Mouse (Mus musculus) embryo, embryonic 9.5 days (tissue): ENCODE data around the gene Emd.
"Not testable (repeated sequence)": the region's sequence is repeated elsewhere in the genome, so short reads cannot be mapped to it uniquely, and the experiment has no call there.

Experiments used
- DNase-seq: peaks from one replicate; pipeline ENCODE4 v3.0.0-alpha.2; 2017; ENCODE audit errors: extremely low spot score

The Emd gene

DNA sequence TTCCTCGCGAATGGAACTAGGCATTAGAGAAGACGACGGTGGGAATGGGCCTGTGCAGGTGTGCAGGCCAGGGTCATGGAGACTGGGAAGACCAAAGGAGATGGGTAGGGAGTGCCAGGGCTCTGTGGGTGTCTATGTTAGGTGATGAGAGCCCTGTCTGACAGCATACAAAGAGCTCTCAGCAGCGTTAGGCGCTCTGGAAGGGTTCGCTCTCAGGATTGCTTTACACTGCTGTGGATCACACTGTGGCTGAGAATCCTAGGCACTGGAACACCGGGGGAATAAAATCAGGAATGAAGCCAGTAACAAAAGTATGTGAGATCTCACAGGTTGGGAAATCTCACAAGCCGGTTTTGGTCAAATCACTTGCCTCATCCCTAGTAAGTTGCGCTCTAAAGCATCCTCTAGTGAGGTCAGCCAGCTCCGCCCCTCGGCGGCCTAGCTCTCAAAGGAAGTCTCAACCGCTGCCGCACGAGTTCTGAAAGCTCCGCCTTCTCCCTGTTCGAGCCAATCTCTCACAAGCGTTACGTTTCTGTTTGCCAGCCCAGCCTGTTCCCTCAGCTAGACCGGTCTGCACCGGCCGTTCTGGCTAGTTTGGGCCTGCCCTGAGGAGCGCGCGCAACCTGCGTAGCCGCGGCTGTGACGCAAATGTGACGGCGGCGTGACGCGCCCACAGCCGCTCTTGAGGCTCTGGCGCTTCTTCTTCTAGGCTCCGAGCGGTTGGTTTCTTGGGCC, at the start of gene Emd:
Emd (plus strand) TSS at position 535 of the 735 bp plus-strand sequence.
- DNase-seq, result peak; percentile 82

DNA sequence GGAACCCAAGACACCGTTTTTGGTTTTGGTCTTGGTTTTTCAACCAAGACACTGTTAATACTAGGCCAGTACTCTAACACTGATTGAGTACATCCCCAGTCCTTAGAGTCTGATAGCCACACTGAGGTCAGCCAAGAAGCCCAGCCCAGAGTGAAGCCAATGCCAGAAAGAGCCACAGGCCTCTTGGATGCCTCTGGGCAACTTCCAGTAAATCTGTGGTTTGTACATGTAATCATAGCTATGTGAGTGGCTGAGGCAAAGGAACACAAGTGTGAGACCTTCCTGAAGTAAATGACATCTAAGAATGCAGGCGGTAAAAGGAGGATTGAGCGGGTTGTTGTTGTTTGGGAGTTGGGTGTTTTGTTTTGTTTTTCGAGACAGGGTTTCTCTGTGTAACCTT, 36.0 kb upstream of the Emd start:
- no peak for DNase-seq

DNA sequence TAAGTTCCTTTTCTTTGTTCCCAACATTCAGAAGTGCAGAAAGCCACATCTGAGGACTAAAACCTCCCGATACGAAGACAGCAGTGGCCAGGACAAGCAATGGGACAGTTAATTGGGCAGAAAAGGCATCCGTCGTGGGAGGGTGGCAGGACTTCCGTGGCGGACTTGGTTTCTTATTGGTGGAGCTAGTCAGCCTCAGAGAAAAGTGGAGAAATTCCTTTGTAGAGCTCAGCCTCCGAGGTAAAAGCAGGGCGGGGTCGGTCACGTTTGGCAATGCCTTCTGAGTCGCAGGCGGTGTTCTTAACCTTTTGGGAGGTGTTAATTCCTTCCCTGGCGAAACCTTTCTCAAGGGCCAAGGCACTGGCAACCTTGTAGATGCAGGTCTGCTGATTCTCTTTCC, 35.0 kb upstream of the Emd start:
- DNase-seq, result no peak

DNA sequence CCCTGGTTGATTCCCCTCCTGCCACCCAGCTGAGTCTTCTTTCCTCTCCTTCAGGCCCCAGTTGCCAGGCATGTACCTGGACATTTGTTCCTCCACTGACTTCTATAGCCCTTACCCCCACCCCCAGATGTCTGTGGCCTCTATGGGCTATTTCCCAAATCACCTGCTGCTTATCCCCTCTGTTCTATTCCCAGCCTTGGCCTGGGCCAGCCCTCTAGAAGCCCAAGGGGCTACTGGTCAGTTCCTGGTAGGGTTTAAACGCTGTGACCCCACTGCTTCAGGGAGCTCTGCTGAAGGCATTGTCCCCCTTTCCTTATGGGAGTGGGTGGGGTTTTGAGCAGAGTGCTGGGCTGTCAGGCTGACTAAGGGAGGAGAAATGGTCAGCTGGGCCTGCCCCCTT, 34.4 kb upstream of the Emd start:
- not testable (repeated sequence) for DNase-seq

DNA sequence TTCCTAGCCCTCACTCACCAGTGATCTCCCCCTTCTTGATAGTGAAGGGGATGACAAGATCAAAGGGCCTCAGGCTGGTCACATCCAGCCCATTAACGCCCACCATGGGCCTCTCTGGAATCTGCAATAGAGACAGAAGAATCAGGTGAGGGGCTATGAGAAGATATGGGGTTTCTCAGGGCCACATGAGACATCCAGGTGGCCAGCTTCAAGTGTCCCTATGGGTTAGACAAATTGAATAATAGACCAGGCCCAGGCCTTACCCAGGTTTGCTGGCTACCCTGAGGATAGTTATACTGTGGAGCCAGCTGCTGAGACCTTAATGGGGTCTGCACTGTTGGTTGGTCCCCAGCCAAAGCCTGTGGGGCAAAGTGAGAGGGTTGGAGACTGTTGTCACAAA, 24.4 kb upstream of the Emd start:
- no peak for DNase-seq

DNA sequence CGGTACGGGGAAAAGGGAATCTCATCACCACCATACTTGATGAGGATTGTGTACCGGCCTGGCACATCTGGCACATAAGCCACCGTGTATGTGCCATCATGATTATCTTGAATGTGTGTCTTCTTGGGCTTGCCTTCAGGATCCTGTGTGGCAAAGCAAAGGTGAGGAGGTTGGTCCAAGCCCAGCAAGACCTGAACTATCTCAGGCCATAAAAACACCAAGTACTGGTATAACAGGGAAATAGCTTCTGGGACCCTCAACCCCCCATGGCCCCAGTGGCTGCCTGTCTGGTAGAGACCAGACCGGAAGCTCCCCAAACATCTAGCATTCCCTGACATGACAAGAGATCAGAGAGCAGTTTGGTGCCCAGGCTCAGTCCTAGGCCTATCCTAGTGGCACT, 21.3 kb upstream of the Emd start:
- no peak for DNase-seq

DNA sequence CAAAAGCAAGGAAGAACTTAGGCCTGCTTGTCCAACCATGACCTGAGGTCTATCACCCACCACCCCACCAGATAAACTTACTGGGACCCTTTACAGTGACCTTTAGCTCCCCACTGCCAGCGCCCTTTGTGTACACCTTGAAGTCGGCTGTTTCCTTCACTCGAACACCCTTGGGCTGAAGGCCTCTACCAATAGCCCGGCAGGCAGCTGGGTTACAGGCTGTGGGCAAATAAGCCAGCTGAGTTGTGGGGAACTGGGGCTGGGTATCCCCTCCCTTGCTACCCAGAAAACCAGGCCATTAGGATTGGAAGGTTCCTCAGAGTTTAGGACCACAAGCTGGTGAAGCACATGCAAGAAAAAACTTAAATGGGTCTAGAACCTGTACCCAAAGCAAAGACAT, 14.2 kb upstream of the Emd start:
- no peak for DNase-seq

DNA sequence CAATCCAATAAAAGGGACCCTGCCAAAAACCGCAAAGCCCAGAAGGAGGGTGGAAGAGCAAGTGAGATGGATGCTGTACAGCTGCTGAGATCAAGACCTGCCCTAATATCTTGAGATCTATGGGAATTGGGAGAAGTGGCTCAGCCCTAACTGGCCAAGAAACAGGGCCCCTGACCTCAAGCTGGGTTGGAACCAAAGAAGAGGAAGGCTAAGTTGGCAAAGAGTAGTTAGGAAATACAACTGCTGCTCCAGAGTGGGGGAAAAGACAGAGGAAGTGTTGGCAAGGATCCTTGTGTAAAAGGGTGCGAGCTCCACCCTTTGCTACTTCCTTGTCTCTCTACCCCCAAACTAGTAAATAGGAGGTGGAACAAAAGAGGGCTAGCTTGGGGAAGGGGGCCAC, 11.1 kb upstream of the Emd start:
- no peak for DNase-seq

DNA sequence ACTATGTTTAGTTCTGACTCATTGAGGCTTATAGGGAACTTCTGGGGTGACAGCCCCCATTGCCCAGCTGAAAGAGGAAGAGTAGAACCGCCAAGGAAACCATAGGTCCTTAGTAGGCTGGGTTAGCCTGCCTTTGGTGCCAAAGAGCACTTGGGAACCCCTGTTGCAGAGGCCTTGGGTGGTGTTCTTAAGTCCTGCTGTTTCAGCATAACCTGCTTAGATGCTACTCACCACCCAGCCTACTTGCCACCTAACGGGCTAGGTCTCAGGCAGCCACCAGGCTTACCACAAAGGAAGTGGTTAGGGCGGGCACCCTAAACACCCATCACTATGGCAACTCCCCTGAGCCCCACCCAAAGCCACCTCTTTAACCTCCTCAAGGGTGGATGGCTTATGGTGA, 10.7 kb upstream of the Emd start:
- DNase-seq, result no peak

DNA sequence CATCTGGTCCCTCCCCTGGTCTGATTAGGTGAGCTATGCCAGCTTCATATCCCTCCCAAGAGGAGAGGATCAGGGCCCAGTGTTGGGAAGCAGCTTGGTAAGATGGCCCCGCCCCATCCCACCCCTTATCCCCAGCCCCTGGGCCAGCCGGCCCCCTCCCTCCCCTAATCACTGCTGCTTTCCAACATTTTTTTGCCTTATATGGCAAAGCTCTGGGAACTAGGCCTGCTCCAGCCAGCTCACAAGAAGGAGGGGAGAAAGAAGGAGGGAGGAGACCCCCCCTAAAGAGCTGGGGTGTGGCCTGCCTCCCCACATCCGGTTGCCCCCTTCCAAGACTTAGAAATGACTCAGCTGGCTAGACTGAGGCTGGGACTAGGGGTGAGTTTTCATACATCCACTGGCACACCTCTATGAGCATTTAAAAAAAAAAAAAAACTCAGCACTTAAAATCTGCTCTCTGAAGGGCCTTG, 9.8 kb upstream of the Emd start:
- DNase-seq, result peak; percentile 68

DNA sequence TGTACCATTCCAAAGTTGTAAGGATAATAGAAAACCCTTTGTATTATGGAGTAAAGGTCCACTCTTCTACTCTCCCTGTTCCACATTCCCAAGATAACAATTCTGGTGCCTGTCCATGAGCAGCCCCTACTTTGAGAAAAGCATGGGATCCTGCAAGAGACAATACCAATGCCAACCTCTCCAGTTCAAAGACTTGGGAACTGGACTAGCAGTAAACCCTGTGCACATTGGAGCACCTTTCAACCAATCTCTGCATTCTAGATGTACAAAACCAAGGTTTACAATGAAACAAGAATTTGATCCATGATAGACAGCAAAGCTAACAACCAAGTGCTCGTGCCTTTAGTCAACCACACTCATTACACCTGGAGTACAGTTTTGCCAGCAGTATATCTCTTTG, 9.4 kb upstream of the Emd start:
- no peak for DNase-seq

DNA sequence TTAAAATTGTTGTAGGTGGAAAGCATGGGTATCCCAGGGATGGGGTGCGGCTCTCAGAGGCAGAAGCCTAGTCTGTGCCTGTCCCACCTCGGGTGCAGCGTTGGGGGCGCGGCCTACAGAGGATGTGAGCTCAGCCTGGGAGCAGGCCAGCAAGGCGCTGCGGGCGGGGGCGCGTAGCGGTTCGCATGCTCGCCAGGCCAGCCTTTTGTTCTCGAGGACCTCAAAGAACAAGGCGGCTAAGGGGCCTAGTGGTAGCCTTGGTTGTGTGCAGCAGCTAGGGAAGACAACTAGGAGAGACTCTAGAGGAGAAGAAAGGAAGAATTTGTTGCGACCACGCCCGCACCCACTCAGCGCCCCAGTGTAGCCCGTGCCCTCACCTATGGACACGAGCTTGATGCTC, 8.8 kb upstream of the Emd start:
- DNase-seq, result peak; percentile 60

DNA sequence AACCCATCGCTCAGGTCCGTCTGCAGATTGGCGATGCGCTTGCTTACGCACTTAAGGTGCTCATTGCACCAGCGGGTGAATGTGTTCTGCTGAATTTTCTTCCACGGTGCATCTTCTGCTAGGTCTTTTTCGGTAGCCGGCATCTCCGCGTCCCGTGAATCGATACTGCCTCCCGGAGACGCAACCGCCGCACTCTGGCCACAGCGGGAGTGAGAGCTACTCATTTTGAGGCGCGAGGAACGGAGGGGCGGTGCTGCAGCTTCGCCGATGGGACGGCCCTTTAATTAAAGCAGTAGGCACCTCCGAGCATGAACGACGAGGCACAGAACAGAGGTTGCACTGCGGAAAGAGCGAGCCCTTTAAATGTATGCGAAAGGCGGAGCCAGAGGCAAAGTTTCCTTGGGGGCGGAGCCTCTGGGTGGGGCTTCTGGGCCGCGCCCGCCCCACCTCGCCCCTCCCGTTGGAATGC, 8.2 kb upstream of the Emd start:
- peak; percentile 84 for DNase-seq

DNA sequence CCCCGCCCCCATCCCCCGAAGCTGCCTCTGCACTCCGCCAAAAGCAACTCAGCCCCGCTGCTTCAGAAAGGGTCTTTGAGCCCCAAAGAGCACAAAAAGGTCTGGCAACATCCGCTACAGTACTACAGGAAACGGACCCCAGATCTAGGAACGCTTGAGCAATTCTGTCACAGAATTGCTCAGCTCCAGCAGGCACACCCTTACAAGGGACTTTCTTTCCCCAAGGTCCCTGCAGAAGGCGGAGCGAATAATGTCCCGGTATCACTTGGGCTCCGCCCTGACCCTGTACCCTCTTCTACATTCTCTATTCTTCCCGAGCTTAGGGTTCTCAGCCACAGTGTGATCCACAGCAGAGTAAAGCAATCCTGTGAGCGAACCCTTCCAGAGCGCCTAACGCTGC, 7.8 kb upstream of the Emd start:
- no peak for DNase-seq

DNA sequence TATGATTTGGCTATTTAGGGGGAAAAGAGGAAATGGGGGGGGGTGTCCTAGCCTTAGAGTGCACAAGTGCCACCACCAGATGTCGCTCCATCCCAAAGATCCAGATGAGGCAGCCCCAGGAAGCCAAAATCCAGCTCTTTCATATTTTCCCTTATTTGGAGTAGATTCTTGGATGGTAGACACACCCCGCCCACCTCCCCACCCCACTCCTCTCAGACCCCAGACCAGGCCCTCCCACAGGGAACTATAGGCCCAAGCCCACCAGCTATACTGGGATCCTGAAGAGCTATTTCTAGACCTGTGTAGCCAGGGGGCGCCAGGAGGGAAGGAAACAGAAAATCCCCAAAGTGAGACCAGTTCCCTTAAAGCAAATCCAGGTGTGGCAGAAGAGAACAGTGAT, 5.8 kb upstream of the Emd start:
- peak; percentile 59 for DNase-seq

DNA sequence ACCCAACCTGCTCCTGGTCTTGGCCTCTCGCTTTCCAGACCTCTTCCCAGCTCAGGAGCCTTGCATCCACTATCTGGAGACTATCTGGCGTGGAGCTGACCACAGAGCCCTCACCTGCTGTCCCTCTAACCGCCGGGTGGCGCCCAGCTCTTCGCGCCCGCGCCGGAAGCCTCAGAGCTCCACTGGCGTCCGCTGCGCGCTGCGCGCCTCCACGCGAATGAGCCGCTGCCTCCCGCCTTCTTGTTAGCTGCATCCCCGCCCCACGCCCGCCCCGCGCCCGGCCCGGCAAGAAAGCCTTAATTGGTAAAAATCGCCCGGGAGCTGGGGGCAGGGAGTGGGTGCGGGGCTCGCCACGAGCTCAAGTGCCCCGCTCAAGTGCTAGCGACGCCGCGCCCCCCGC, 4.9 kb upstream of the Emd start, which contains the start of gene Flna:
Flna (minus strand) TSS at position 206 of the 400 bp plus-strand sequence.
- DNase-seq, result peak; percentile 54

DNA sequence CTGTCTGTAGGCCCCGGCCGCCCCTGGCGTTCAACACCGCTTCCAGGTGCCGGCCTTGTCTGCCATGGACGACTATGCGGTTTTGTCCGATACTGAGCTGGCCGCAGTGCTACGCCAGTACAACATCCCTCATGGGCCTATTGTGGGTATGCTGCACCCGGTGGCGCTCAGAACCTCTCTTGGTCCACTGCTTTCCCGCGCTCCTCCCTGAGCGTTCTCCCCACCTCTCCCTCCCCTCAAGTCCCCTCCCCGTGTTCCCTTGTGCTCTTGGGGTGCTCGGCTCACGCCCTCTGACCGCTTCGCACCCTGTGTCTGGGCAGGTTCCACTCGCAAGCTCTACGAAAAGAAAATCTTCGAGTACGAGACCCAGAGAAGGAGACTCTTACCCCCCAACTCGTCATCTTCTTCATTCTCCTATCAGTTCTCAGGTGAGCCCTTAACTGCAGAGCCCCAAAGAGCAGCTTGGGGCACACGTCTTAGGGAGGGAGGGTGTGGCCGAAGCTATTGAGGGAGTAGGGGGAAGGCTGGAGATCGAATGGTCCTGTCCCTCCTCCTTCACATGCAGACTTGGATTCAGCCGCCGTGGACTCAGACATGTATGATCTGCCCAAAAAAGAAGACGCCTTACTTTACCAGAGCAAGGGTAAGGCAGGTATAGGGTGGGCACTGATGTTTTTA, 540 bp downstream of the Emd start:
- no peak for DNase-seq

DNA sequence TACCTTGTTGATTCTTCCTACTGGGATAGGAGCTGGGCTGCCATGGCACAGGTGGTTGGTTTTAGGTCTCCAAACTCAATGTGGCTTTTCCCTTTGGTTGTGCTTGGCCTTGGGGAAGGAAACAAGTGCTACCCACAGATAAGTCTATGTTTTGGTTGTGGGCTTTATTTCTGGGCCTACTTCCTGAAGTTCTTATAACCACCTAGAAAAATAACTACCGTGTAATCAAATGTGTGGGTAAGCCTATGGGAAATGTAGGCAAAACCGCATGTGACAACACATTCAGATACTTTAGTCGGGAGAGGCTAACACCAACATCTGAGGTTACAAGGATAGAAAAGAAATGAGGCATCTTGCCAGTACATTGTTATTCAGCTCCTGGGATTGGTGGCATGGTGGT, 3.3 kb downstream of the Emd start:
- DNase-seq, result no peak

DNA sequence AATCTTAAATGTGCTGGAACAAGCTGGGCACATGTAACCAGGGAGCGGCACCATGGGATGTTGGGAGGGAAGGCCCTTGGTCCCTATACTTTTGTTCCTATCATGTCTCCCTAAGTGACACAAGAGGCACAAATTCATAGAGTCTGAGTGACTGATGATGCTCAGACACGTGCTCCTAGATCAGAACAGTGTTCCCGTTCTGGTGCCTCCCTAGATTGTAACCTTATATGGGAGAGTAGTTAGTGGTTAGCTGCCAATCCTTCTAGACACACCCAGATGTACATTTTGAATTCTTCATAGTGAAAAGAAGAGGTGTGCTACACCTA, 15.2 kb downstream of the Emd start:
- no peak for DNase-seq

DNA sequence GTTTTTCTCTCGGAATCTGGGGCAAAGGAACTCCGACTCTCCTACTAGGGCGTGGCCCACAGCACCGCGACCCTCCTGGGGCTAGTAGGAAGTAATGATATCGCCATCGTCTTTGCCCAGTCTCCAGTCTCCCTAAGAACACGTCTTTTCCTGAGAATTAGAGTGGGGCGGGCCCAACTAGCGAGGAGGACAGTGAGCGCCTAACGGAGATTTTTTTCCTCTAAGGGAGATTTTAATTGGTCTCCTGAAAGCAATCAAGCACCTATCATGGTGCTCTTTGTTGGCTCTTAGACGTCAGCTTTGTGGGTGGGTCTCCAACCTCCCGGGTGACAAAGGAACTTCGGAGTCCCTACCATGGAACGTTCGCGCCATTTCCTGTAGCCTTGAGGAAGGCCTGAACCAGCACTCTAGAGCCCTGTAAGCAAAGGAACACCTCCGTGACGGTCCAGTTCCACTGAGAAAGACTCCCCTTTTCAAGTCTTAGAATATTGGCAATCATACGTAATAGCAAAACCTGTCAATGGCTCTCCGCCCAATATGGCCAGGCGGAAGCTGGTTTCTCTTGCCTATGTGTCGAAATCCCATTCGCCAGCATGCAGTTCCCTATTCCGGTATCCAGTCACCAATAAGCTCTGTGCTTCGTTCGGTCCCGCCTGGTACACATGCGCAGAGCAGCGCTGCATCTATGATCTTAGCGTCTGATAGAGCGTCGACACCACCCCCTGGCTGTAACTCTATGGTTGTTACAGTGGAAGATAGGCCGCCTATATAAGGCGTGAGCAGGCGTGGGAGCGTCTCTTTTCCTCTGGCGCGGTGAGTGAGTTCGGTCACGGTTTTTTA, 15.8 kb downstream of the Emd start, which contains the start of gene Rpl10:
Rpl10 (plus strand) TSS at position 751 of the 840 bp plus-strand sequence.
- DNase-seq, result peak; percentile 88

DNA sequence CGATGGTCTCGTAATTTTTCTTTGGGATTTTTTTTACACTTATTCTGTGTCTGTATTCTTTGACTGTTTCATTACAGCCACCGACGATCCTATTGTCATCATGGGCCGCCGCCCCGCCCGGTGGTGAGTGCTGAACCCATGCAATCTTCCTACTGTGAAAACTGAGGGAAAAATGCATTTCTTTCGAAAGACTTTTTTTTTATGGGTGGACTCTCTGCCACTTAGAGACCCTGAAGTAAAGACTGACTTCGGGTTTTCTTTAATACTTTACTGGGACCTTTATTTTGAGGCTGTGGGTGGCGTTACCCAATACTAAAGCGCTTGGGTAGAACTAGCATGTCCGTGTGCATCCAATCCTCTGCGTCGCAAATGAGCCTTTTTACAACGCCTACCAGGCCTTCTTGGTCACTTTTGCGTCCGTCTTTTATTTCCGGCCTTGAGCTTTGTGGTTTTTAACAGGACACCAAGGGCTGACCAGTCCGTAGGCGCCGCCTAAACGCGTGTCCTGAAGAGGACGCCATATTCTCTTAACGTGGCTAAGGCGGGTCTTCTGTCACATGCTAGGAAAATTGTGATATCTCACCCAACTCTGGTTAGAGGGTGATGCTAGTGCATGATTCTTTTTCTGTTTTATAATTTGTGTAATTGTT, 16.5 kb downstream of the Emd start:
- peak; percentile 40 for DNase-seq
